Mouse (Mus musculus) cerebellum, postnatal 10 days (tissue): ENCODE data around the gene Cops3.

Source experiments
- DNase-seq, 2 experiments: peaks; one replicate each; pipeline ENCODE4 v3.0.0; 2021; ENCODE audit warnings: mixed read lengths in 2 of 2

The Cops3 gene

DNA sequence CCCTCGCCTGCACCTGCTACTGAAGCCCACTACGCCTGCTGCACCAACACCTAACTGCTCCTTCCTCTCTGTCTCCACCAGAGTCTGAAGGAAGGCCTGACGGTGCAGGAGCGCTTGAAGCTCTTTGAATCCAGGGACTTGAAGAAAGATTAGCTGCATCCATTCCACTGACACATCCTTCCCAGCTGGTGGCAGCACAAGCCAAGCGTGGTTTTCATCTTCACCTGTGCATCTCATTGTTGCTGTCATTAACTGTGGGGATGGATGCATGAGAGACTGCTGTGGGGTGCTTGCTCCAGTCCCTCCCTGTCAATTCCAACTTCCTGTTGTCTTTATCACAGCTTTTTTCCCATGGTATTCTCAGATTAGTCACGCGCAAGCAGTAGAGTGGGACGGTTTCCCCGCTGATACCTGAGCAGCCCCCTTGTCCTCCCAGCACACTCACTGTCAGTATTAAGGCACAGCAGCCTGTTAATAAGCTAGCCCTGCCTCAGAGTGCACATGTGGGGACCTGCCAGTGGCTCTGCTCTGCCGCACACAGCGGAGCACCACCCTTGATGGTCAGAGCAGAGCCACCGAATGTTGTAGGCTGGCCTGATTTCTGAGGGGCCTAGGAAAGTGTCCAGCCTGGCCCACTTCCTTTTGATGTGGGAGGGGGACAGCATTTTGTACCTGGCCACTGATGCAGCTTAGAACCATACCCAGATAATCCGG lies 64.0 kb downstream of the Cops3 start:
- no peak for DNase-seq

DNA sequence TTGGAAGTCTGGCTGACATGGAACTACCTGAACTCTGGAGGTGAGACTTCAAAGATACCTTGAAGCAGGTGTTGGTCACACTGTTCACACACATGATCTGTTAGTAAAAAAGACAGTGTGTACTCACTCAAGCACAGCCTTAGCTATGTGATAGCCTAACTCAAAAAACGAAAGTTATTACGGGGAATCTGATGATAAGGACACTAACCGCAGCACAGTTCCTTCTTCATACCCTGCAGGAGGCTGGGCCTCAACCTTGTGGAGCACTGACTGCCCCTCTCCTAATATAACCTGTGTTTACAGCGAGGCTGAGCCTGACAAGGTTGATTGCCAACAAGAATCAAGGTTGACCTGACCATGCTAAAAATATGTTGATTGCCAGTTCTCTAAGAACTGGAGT lies 65.1 kb downstream of the Cops3 start:
- DNase-seq = no peak

DNA sequence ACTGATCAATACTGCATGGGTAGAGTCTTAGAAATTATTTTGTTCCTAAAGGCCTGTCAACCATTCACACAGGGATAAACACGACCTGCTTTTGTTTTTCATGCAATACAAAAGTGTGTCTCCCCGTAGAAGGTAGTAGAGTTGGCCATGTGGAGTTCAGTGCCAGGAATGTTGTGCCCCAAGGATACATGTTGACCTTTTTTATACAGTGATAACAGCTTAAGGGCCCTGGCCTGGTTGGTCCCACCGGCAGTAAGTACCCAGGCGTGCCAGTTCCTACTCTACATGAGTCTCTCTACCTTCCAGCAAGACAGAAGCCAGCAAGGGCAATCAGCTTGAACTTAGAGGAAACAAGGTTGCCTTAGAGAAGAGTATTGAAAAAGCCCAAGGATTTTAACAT lies 66.7 kb downstream of the Cops3 start:
- peak in 1 of 2 experiments; percentile 37 for DNase-seq

GRCm38 (mm10) chr11:59772291-59772690 lies 67.3 kb downstream of the Cops3 start:
- peak; percentile 54 to 71 for DNase-seq

GRCm38 (mm10) chr11:59770753-59771152 lies 68.9 kb downstream of the Cops3 start:
- no peak for DNase-seq

GRCm38 (mm10) chr11:59769738-59770137 lies 69.9 kb downstream of the Cops3 start:
- no peak for DNase-seq

GRCm38 (mm10) chr11:59769307-59769706 lies 70.3 kb downstream of the Cops3 start:
- DNase-seq = no peak
